Mouse (Mus musculus) left cerebral cortex, adult 8-10 months (tissue): ENCODE results near the gene Psmd1. TPM values are rescaled to one million over a fixed set of nuclear protein-coding genes. Genes with fewer than 3 reads are reported as not detected.
A peak's percentile ranks its signal among the peaks of the same experiment; 100 is the strongest.

ENCODE experiments used
- DNase-seq, 2 experiments: peaks; one replicate each; pipeline ENCODE4 v3.0.0; 2022; ENCODE audit warnings: low spot score in 2 of 2
- total RNA-seq, 4 experiments: library from RNA; stranded (reverse); gene quantifications; 2 replicates each; pipeline ENCODE4 v1.2.4; 2022

The Psmd1 gene
- total RNA-seq, 4 experiments from 2014 or later, result 121 to 131 (median 126) TPM

DNA sequence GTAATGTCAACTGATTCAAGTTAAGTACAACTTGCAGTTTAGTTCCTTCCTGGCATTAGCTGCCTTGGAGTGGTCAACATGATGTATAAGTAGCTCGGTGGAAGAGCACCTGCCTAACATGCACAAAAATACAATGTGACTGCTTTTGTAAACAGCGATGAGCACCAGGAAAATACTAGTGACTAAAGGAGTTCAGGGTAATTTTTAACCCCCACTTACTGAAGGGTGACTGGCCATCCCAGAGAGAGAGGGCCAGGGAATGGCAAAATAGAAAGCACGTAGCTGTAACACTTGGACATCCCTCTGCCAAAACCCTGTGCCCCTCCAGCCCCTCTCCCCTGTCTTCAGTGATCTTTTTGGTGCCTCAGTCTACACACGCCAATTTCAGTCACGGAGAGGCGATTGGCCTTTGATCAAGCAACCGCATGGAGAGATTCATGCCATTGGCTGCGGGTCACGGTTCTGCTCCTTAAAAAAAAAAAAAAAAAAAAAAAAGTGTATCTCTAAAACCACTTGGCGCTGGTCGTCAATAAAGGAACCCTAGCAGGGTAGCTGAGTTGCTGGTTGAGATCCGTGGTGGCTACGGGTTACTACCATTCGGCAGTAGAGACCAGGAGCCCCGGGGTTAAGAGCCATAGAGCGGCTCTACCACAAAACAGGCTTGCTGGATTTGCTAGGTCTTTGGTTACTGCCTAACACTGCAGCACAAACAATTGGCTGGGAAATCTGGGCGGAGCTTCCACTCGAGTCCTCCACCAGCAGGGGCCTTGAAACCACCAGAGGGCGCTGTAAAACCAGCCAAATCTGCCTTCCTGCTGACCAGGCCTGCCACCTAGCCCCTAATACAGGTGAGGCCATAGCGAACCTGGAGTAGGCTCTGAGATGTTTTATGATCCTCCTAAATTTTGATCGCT lies 5.1 kb upstream of the Psmd1 start:
- peak; percentile 84 to 90 for DNase-seq

GRCm38 (mm10) chr1:86062523-86062922 lies 1.7 kb upstream of the Psmd1 start:
- no peak for DNase-seq

DNA sequence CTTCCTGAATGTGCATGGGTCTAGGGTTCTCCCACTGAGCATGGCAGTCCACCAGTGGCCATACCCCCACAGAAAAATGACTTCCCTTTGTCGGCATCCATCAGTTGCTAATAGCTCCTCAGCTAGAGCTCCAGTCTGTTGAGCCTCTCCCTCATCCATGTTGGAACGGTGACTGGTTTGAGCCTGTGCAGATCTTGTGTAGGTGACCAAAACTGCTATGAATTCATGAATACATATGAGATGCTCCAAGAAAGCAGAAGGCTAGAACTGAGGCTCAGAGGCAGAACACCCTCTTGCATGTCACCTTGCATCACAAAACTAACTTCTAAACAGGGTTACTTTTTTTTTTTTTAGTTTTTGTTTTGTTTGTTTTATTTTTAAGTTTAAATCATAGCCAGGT lies 12.4 kb downstream of the Psmd1 start:
- DNase-seq, result no peak

DNA sequence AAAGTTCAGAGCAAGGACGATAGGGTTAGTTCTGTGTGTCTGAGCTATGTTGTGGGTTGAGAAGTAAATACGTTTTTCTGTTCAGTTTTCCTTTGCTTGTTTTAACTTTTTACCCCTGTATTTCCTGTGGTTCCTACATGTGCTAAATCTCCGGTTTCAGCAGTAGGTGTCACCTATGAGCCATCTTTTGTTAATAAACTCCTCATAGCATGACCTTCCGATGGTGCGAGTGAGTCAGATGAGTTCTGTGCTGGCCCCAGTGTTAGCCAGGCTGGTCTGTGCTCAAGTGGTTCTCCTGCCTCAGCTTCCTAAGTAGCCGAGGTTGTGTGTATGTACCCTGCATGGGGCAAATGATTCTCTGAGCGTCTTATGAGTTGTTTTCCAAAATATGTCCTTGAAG lies 30.2 kb downstream of the Psmd1 start:
- DNase-seq, result no peak

DNA sequence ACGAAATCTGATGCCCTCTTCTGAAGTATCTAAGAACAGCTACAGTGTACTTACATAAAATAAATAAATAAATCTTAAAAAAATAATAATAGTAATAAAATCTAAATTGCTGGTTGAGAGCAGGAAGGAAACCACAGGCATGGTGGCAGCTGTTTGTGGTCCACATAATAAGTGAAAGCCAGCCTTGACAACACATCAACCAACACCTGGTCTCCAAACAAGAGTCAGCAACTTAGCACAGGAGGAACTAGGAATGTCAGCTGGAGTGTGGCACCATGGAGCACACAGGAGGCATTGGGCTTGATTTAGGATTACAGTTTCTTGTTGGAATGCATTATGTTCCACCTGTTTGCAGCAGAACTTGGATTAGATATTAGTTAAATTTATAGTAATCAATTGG lies 40.9 kb downstream of the Psmd1 start:
- DNase-seq, result no peak

DNA sequence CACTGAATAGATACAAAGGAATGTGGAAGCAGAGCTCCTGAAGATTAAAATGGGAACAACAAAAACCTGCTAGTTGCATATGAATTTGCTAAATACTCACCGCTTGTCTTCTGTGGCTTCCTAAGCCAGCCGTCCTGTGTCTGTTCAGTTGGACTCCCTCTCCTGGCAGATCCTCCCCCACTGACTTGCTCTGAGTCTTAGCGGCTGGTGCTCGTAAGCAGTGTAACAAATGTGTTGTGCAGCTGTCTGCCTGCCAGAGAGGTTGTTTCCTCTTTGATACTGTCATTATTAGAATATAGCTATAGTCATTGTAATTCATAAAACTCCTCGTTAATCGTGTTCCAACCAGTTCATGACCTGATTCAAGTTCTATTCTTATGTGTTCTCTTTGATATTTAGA lies 47.6 kb downstream of the Psmd1 start, which contains the start of gene Htr2b:
Gene Htr2b, minus strand, starts transcription at position 192 of the 400 bp plus-strand sequence.
- peak in 1 of 2 experiments; percentile 21 for DNase-seq

GRCm38 (mm10) chr1:86114141-86114540 lies 50.0 kb downstream of the Psmd1 start:
- DNase-seq, result no peak

GRCm38 (mm10) chr1:86119549-86119948 lies 55.4 kb downstream of the Psmd1 start:
- DNase-seq, result no peak

DNA sequence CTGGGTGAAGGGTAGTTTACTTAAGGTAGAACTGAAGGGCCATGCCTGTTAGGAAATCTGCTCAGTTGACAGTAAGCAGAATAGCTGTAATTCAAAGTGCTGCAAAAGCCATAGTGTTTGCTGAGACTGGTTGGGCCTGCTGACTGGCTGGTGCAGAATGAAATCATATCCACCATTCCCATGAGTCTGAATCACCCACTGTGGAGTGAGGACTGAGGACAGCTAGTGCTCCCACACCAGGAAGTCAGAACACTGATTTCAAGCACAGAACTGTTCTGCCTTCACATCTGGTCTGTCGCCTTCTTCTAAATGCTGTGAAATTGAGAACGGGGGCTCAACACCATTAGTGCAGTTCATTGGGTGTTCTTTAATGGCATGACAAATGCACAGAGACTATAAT lies 61.8 kb downstream of the Psmd1 start:
- DNase-seq, result no peak

DNA sequence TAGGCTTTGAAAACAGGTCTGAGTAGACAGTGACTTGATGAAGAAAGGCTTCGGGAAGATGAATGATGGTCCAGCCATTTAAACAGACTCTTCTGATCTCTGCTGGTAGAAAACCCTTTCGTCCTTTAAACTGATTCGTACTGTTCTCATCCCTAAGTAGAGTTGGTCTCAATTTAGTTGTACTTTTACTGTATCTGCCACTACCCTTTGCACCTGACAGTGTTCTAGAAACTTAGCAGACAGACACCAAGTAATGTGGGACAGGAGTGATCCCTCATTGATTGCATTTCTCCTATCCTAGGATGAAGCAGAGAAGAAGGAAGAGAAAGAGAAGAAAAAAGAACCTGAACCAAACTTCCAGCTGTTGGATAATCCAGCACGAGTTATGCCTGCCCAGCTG lies 69.2 kb downstream of the Psmd1 start, which contains the start of gene Gm21972:
Gene Gm21972, plus strand, starts transcription at position 301 of the 400 bp plus-strand sequence.
- no peak for DNase-seq

DNA sequence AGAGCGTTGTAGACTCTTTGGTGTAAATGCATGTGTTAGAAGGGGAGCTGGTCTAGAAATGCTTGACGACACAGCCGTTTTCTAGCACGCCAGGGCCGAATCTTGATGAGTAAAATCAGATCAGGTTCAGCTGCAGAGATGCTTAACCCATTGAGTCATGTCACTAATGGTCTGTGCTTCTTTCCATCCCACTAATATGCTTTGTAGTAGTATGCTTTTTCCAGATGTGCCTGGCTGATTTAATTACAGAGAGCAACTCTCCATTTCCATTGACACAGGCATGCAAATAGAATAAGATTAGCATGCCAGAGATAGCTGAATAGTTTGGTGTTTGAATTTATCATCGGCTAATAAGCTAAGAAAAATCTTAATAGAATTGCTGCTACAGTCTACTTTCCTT lies 71.1 kb downstream of the Psmd1 start:
- no peak for DNase-seq

DNA sequence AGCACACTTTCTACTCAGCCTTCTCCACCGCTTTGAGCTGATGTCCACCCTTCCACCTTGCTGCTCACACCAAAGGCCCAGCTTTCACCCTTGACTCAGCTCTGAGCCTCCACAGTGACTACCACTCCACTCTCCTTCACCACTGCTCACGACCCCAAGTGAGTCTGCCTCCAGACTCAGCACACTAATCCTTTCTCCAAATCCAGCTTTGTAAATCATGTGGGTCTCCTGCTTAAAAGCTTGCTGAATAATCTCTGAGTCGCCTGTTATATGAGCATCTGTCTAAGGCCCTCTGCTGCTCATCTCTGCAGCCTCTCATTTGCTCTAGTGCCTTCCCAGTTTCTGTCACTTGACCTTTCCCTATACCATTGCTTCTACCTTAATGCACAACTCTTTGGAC lies 76.9 kb downstream of the Psmd1 start:
- DNase-seq, result no peak

GRCm38 (mm10) chr1:86143165-86143564 lies 79.0 kb downstream of the Psmd1 start:
- DNase-seq, result no peak

GRCm38 (mm10) chr1:86144001-86144944 lies 80.1 kb downstream of the Psmd1 start:
- DNase-seq, result no peak

DNA sequence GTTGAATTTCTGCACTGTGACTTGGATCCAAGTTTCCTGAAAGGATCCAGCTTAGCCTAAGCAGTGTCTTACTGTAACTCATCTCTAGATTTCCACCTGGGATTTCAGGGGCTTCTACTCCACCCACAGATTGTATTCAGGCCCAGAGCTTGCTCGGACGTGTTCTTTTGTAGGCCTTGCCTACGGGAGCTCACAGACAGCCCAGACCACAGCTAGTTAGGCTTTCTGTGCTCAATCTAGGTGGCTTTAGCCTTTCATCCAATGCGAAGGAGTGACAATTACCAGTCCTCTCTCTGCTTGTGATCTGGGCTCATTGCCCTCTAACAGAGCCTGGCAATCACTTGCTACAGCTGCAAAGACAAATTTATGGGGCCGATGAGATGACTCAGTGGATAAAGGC lies 82.1 kb downstream of the Psmd1 start:
- DNase-seq, result no peak

- no peak for DNase-seq
Observed at GRCm38 (mm10) chr1:86147557-86147956, 83.4 kb downstream of the Psmd1 start.

DNA sequence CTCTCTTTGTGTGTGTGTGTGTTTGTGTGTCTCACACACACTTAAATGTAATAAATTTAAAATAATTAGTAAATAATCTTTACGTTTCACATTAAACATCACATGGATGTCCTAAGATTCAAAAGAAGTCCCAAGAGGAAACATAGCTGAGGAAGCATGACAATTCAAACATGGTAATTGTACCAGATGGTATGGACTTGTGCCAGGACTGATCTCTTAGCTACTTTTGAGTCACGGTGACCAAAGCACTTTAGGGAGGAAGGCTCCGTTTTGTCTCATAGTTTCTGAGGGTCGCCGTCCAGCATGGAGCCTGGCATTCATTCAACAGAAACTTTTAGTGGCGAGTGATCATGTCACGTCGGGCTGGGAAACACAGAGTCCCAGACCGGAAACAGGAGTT lies 84.0 kb downstream of the Psmd1 start:
- DNase-seq, result no peak

GRCm38 (mm10) chr1:86150929-86151328 lies 86.7 kb downstream of the Psmd1 start:
- no peak for DNase-seq

- DNase-seq, result no peak
Observed at GRCm38 (mm10) chr1:86151376-86151775, 87.2 kb downstream of the Psmd1 start.

GRCm38 (mm10) chr1:86152618-86153017 lies 88.4 kb downstream of the Psmd1 start:
- DNase-seq, result no peak

DNA sequence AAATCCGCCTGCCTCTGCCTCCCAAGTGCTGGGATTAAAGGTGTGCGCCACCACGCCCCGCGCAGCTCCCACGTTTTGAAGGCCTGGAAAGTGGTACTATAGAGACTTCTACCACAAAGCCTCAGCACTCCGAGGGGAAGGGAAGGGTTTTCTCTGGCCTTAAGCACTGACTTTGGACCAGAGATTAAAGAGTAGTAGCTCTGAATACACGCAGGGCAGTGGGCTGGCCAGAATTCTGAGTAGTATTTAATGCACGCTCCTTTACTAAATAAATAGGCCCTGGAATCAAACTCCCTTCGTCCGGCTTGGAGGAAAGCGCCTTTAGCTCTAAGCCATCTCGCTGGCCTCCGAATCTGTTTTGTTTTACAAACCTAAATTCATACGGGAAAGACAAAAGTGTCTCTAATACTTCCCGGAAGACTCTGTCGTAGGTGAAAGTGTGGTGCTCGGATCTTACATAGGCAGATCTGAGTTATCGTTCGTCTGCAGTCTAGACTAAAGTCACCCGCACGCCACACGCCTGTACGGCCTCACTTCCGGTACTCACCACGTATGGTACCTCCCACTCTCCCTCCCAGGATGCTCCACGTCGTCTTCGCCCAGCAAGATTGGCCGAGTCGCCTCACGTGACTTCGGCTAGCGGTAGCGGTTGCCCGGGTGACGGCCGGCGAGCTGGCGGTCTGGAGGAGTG lies 90.1 kb downstream of the Psmd1 start, which contains the start of gene Armc9:
Gene Armc9, plus strand, starts transcription at position 648 of the 691 bp plus-strand sequence.
- peak; percentile 89 to 96 for DNase-seq
